Mouse (Mus musculus) heart, adult 2 months (tissue): Measurements from ENCODE around the gene Adh7.

Experiments
- CTCF ChIP-seq: fragments of 200-600 bp; IDR thresholded peaks from 2 replicates; pipeline ENCODE4 v1.8.1; 2022; ENCODE audit warnings: antibody characterized with exemption, mild to moderate bottlenecking, moderate library complexity
- EP300 ChIP-seq: fragments of 200-500 bp; IDR thresholded peaks from 2 replicates; pipeline ENCODE4 v1.6.1; 2011; ENCODE audit warnings: low read depth, low read length, control low read depth; ENCODE audit not compliant: insufficient read depth
- POLR2A ChIP-seq: fragments of 200-500 bp; IDR thresholded peaks from 2 replicates; pipeline ENCODE4 v1.6.1; 2011; ENCODE audit warnings: mild to moderate bottlenecking, low read depth, low read length, control low read depth; ENCODE audit not compliant: insufficient read depth

DNA sequence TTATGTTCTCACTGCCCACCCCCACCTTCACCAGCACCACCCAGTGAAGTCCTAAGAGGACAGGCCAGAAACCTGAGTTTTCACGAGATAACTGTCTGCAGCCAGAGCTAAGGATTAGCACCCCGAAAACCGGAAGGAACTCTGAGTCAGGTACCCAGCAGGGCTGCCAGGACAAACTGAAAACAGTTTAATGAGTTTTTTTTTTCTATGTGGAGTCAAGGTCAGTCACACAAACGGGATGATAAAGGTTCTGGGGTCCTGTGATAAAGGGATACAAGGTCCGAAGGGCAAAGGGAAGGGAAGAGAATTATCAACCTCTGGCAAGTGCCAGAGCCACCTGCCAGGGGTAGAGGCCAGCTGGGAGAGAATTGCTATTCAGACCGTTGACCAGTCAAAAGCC is 23.8 kb downstream of the Adh7 start:
- TF ChIP-seq CTCF (no peak), POLR2A (no peak), EP300 (no peak)
